Mouse (Mus musculus): Measurements from ENCODE around the gene Krtap5-1. TPM values are rescaled to one million over a fixed set of nuclear protein-coding genes. Genes with fewer than 3 reads are reported as not detected.
"Not testable (repeated sequence)": the region's sequence is repeated elsewhere in the genome, so short reads cannot be mapped to it uniquely, and the experiment has no call there.

Krtap5-1 gene
- polyA plus RNA-seq, 1 experiment from 2014 or later = not detected

- H3K4me2 ChIP-seq (replicated peaks; ENCODE audit: low read depth, low read length) = peak overlapping the region; percentile 66
- ATAC-seq (ENCODE audit: low FRiP score, low TSS enrichment) = not testable (repeated sequence)
- H3K4me3 ChIP-seq (ENCODE audit: low read length) = 0 out of 2 replicates have a peak overlapping the region, but pooled peaks have one; percentile 7
Measured at GRCm38 (mm10) chr7:142282847-142283246, 14.1 kb downstream of the Krtap5-1 start.

GRCm38 (mm10) chr7:142279291-142279690 lies 17.6 kb downstream of the Krtap5-1 start:
- not testable (repeated sequence) for H3K9ac ChIP-seq (replicated peaks; ENCODE audit: low read length); H3K4me1 ChIP-seq (ENCODE audit: insufficient read depth, low read length); H3K4me3 ChIP-seq (ENCODE audit: low read length); H3K27me3 ChIP-seq (ENCODE audit: insufficient read depth, low read length); H3K27ac ChIP-seq (ENCODE audit: low read length); H3K4me2 ChIP-seq (replicated peaks; ENCODE audit: low read depth, low read length); ATAC-seq (ENCODE audit: low FRiP score, low TSS enrichment); H3K9me3 ChIP-seq (ENCODE audit: low read length); H3K36me3 ChIP-seq (ENCODE audit: insufficient read depth, low read length)
- WGBS = 88% methylated on average over 1 of the region's 1 CpGs

More at GRCm38 (mm10) chr7:142282847-142283246, 14.1 kb downstream of the Krtap5-1 start:
- not testable (repeated sequence) for H3K27me3 ChIP-seq (ENCODE audit: insufficient read depth, low read length); H3K9ac ChIP-seq (replicated peaks; ENCODE audit: low read length); H3K27ac ChIP-seq (ENCODE audit: low read length); H3K4me1 ChIP-seq (ENCODE audit: insufficient read depth, low read length); H3K9me3 ChIP-seq (ENCODE audit: low read length); H3K36me3 ChIP-seq (ENCODE audit: insufficient read depth, low read length)
- WGBS = 28% methylated on average over 2 of the region's 2 CpGs

GRCm38 (mm10) chr7:142278183-142278582 lies 18.7 kb downstream of the Krtap5-1 start:
- not testable (repeated sequence) for H3K36me3 ChIP-seq (ENCODE audit: insufficient read depth, low read length); H3K27ac ChIP-seq (ENCODE audit: low read length); H3K4me3 ChIP-seq (ENCODE audit: low read length); H3K4me1 ChIP-seq (ENCODE audit: insufficient read depth, low read length); ATAC-seq (ENCODE audit: low FRiP score, low TSS enrichment); H3K4me2 ChIP-seq (replicated peaks; ENCODE audit: low read depth, low read length); H3K27me3 ChIP-seq (ENCODE audit: insufficient read depth, low read length); H3K9ac ChIP-seq (replicated peaks; ENCODE audit: low read length); H3K9me3 ChIP-seq (ENCODE audit: low read length)
- WGBS = 0% methylated on average over 3 of the region's 3 CpGs

- ATAC-seq (ENCODE audit: low FRiP score, low TSS enrichment); H3K4me3 ChIP-seq (ENCODE audit: low read length); H3K9ac ChIP-seq (replicated peaks; ENCODE audit: low read length); H3K27me3 ChIP-seq (ENCODE audit: insufficient read depth, low read length); H3K27ac ChIP-seq (ENCODE audit: low read length); H3K4me2 ChIP-seq (replicated peaks; ENCODE audit: low read depth, low read length); H3K4me1 ChIP-seq (ENCODE audit: insufficient read depth, low read length); H3K36me3 ChIP-seq (ENCODE audit: insufficient read depth, low read length); H3K9me3 ChIP-seq (ENCODE audit: low read length): not testable (repeated sequence)
Measured at GRCm38 (mm10) chr7:142274263-142274662, 22.7 kb downstream of the Krtap5-1 start, which contains the start of gene Gm4559. Gm4559 (minus strand) TSS chr7:142274363.

- WGBS = 58% methylated on average over 1 of the region's 1 CpGs
- not testable (repeated sequence) for H3K4me3 ChIP-seq (ENCODE audit: low read length); ATAC-seq (ENCODE audit: low FRiP score, low TSS enrichment)
Measured at GRCm38 (mm10) chr7:142258254-142258653, 38.7 kb downstream of the Krtap5-1 start, which contains the start of gene Gm2431. Gm2431 (minus strand) TSS chr7:142258354.

GRCm38 (mm10) chr7:142255517-142255916 lies 41.4 kb downstream of the Krtap5-1 start:
- 0% methylated on average over 2 of the region's 2 CpGs for WGBS
- Histone ChIP-seq H3K9me3 (ENCODE audit: low read length) (no peaks in the 10 kb centered on the region), H3K4me1 (ENCODE audit: insufficient read depth, low read length) (no peaks in the 10 kb centered on the region), H3K4me3 (ENCODE audit: low read length) (no peak overlapping the region), H3K9ac (replicated peaks; ENCODE audit: low read length) (no peak overlapping the region), H3K27me3 (ENCODE audit: insufficient read depth, low read length) (peaks cover 3% of the 10 kb centered on the region; the same call in 1 of the 2 replicates), H3K27ac (ENCODE audit: low read length) (no peak overlapping the region), H3K4me2 (replicated peaks; ENCODE audit: low read depth, low read length) (no peak overlapping the region), H3K36me3 (ENCODE audit: insufficient read depth, low read length) (no peaks in the 10 kb centered on the region)
- no peak for ATAC-seq (ENCODE audit: low FRiP score, low TSS enrichment)

More at GRCm38 (mm10) chr7:142258254-142258653, 38.7 kb downstream of the Krtap5-1 start, which contains the start of gene Gm2431:
- not testable (repeated sequence) for H3K27ac ChIP-seq (ENCODE audit: low read length); H3K36me3 ChIP-seq (ENCODE audit: insufficient read depth, low read length); H3K4me2 ChIP-seq (replicated peaks; ENCODE audit: low read depth, low read length); H3K9me3 ChIP-seq (ENCODE audit: low read length); H3K4me1 ChIP-seq (ENCODE audit: insufficient read depth, low read length); H3K27me3 ChIP-seq (ENCODE audit: insufficient read depth, low read length); H3K9ac ChIP-seq (replicated peaks; ENCODE audit: low read length)

- WGBS = 0% methylated on average over 1 of the region's 1 CpGs
- H3K9ac ChIP-seq (replicated peaks; ENCODE audit: low read length) = no peak overlapping the region
Measured at GRCm38 (mm10) chr7:142249824-142250223, 47.1 kb downstream of the Krtap5-1 start.

More at GRCm38 (mm10) chr7:142249824-142250223, 47.1 kb downstream of the Krtap5-1 start:
- Histone ChIP-seq H3K27me3 (ENCODE audit: insufficient read depth, low read length) (peaks cover 3% of the 10 kb centered on the region; the same call in 1 of the 2 replicates), H3K4me3 (ENCODE audit: low read length) (no peak overlapping the region), H3K27ac (ENCODE audit: low read length) (no peak overlapping the region), H3K9me3 (ENCODE audit: low read length) (no peaks in the 10 kb centered on the region), H3K36me3 (ENCODE audit: insufficient read depth, low read length) (no peaks in the 10 kb centered on the region), H3K4me2 (replicated peaks; ENCODE audit: low read depth, low read length) (no peak overlapping the region), H3K4me1 (ENCODE audit: insufficient read depth, low read length) (no peaks in the 10 kb centered on the region)
- no peak for ATAC-seq (ENCODE audit: low FRiP score, low TSS enrichment)

Other genes starting within 250 kb of the Krtap5-1 start
- gene Mob2, start 236.1 kb downstream of the Krtap5-1 start, polyA plus RNA-seq (2015; fragmentation: Nextera tagmentation; extraction: Ambion mirVana) = 69.1 and 77.2 TPM in 2 replicates
- gene Dusp8, start 201.3 kb downstream of the Krtap5-1 start, polyA plus RNA-seq (2015; fragmentation: Nextera tagmentation; extraction: Ambion mirVana) = 2.4 and 2.5 TPM in 2 replicates
- not detected in 2 replicates for gene Gm45618, start 176.4 kb downstream of the Krtap5-1 start, polyA plus RNA-seq (2015; fragmentation: Nextera tagmentation; extraction: Ambion mirVana)
- gene Gm39115, start 161.1 kb downstream of the Krtap5-1 start, polyA plus RNA-seq (2015; fragmentation: Nextera tagmentation; extraction: Ambion mirVana) = not detected in 2 replicates
- gene Gm45337, start 152.5 kb downstream of the Krtap5-1 start, polyA plus RNA-seq (2015; fragmentation: Nextera tagmentation; extraction: Ambion mirVana) = not detected in 2 replicates
- gene Gm29735, start 140.0 kb downstream of the Krtap5-1 start, polyA plus RNA-seq (2015; fragmentation: Nextera tagmentation; extraction: Ambion mirVana) = not detected in 2 replicates
- not detected in 2 replicates for gene Gm4553, start 131.4 kb downstream of the Krtap5-1 start, polyA plus RNA-seq (2015; fragmentation: Nextera tagmentation; extraction: Ambion mirVana)
- not detected in 2 replicates for gene Krtap5-2, start 121.1 kb downstream of the Krtap5-1 start, polyA plus RNA-seq (2015; fragmentation: Nextera tagmentation; extraction: Ambion mirVana)
- gene Gm10153, start 106.7 kb downstream of the Krtap5-1 start, polyA plus RNA-seq (2015; fragmentation: Nextera tagmentation; extraction: Ambion mirVana) = not detected in 2 replicates
- not detected in 2 replicates for gene Krtap5-3, start 95.8 kb downstream of the Krtap5-1 start, polyA plus RNA-seq (2015; fragmentation: Nextera tagmentation; extraction: Ambion mirVana)
- gene Gm7579, start 85.3 kb downstream of the Krtap5-1 start, polyA plus RNA-seq (2015; fragmentation: Nextera tagmentation; extraction: Ambion mirVana) = not detected in 2 replicates
- gene Krtap5-5, start 67.1 kb downstream of the Krtap5-1 start, polyA plus RNA-seq (2015; fragmentation: Nextera tagmentation; extraction: Ambion mirVana) = not detected in 2 replicates
- not detected in 2 replicates for gene Gm40460, start 56.0 kb downstream of the Krtap5-1 start, polyA plus RNA-seq (2015; fragmentation: Nextera tagmentation; extraction: Ambion mirVana)
- not detected in 2 replicates for gene Gm2431, start 38.8 kb downstream of the Krtap5-1 start, polyA plus RNA-seq (2015; fragmentation: Nextera tagmentation; extraction: Ambion mirVana)
- gene Gm4559, start 22.8 kb downstream of the Krtap5-1 start, polyA plus RNA-seq (2015; fragmentation: Nextera tagmentation; extraction: Ambion mirVana) = not detected in 2 replicates
- gene Krtap5-4, start 6.4 kb upstream of the Krtap5-1 start, polyA plus RNA-seq (2015; fragmentation: Nextera tagmentation; extraction: Ambion mirVana) = not detected in 2 replicates
- 1.8 and 2.5 TPM in 2 replicates for gene Ifitm10, start 76.6 kb upstream of the Krtap5-1 start, polyA plus RNA-seq (2015; fragmentation: Nextera tagmentation; extraction: Ambion mirVana)
- 4.4 TPM in 1 of 2 replicates, not detected in the other for gene Gm49369, start 85.5 kb upstream of the Krtap5-1 start, polyA plus RNA-seq (2015; fragmentation: Nextera tagmentation; extraction: Ambion mirVana)
- gene Ctsd, start 90.9 kb upstream of the Krtap5-1 start, polyA plus RNA-seq (2015; fragmentation: Nextera tagmentation; extraction: Ambion mirVana) = 398 and 453 TPM in 2 replicates
- gene Syt8, start 137.7 kb upstream of the Krtap5-1 start, polyA plus RNA-seq (2015; fragmentation: Nextera tagmentation; extraction: Ambion mirVana) = 2.3 and 4.0 TPM in 2 replicates
- gene Tnni2, start 144.7 kb upstream of the Krtap5-1 start, polyA plus RNA-seq (2015; fragmentation: Nextera tagmentation; extraction: Ambion mirVana) = 11.9 and 12.0 TPM in 2 replicates
- 141 and 156 TPM in 2 replicates for gene Lsp1, start 163.7 kb upstream of the Krtap5-1 start, polyA plus RNA-seq (2015; fragmentation: Nextera tagmentation; extraction: Ambion mirVana)
- 14.2 and 17.2 TPM in 2 replicates for gene Tnnt3, start 201.7 kb upstream of the Krtap5-1 start, polyA plus RNA-seq (2015; fragmentation: Nextera tagmentation; extraction: Ambion mirVana)
- 24.4 and 24.6 TPM in 2 replicates for gene Mrpl23, start 235.6 kb upstream of the Krtap5-1 start, polyA plus RNA-seq (2015; fragmentation: Nextera tagmentation; extraction: Ambion mirVana)

Data from kidney, embryonic 16.5 days (tissue).